20 mouse cellular contexts compared by ENCODE assay signal in genomic region chr5:66245958-66246497, GRCm38 (mm10). TPM values are rescaled to one million over a fixed set of nuclear protein-coding genes. Genes with fewer than 3 reads are reported as not detected.
A peak's percentile ranks its signal among the peaks of the same experiment; 100 is the strongest.
DNase-seq lines count a peak whose midpoint lies in the region; ATAC-seq lines count a peak whose summit lies in the region.
"Had no signal": no experiment of that assay in that cellular context is flagged by ENCODE, and none has a peak within 500 bp of the region (broad histone marks: within the 10 kb centered on the region; RNA-seq: fewer than 3 reads in every experiment).

No protein-coding gene starts in this region.

- no peak for ATAC-seq in kidney, embryonic 14.5 days (ENCODE audit: low FRiP score, low TSS enrichment)
- ATAC-seq in midbrain, embryonic 13.5 days, result no peak
- ATAC-seq: forebrain, embryonic 16.5 days had no signal

- H3K9me3 ChIP-seq in kidney, embryonic 14.5 days (ENCODE audit: control insufficient read depth, low read length), result no peaks in the 10 kb centered on the region
- no peaks in the 10 kb centered on the region for H3K9me3 ChIP-seq in midbrain, embryonic 13.5 days
- H3K9me3 ChIP-seq: embryonic facial prominence, embryonic 13.5 days; midbrain, embryonic 12.5 days; neural tube, embryonic 15.5 days had no signal

- WGBS in kidney, embryonic 14.5 days, result 56% methylated on average over 8 of the region's 10 CpGs
- 87% methylated on average over 9 of the region's 10 CpGs for WGBS in midbrain, embryonic 13.5 days

- H3K36me3 ChIP-seq in kidney, embryonic 14.5 days (ENCODE audit: control insufficient read depth, insufficient read depth, low read length), result no peaks in the 10 kb centered on the region
- H3K36me3 ChIP-seq in midbrain, embryonic 13.5 days, result no peaks in the 10 kb centered on the region
- H3K36me3 ChIP-seq: embryonic facial prominence, embryonic 13.5 days; midbrain, embryonic 12.5 days; neural tube, embryonic 15.5 days had no signal

- no peak overlapping the region for H3K9ac ChIP-seq in kidney, embryonic 14.5 days (ENCODE audit: low read depth, low read length)
- H3K9ac ChIP-seq in midbrain, embryonic 13.5 days (replicated peaks), result no peak overlapping the region
- H3K9ac ChIP-seq: embryonic facial prominence, embryonic 13.5 days; midbrain, embryonic 12.5 days; neural tube, embryonic 15.5 days had no signal

- H3K27ac ChIP-seq in kidney, embryonic 14.5 days (ENCODE audit: low read depth, low read length), result no peak overlapping the region
- H3K27ac ChIP-seq in midbrain, embryonic 13.5 days, result no peak overlapping the region
- H3K27ac ChIP-seq: embryonic facial prominence, embryonic 13.5 days; midbrain, embryonic 12.5 days; neural tube, embryonic 15.5 days had no signal

- H3K4me3 ChIP-seq in kidney, embryonic 14.5 days (ENCODE audit: low read length), result no peak overlapping the region
- no peak overlapping the region for H3K4me3 ChIP-seq in midbrain, embryonic 13.5 days (replicated peaks)
- H3K4me3 ChIP-seq: embryonic facial prominence, embryonic 13.5 days; midbrain, embryonic 12.5 days; myocyte; neural tube, embryonic 15.5 days had no signal

- no peak overlapping the region for H3K4me2 ChIP-seq in kidney, embryonic 14.5 days (replicated peaks; ENCODE audit: low read depth, low read length)
- no peak overlapping the region for H3K4me2 ChIP-seq in midbrain, embryonic 13.5 days (replicated peaks)
- H3K4me2 ChIP-seq: embryonic facial prominence, embryonic 13.5 days; heart, embryonic 11.5 days; midbrain, embryonic 12.5 days; neural tube, embryonic 15.5 days had no signal

- DNase-seq in kidney, adult 11 months, result peak; percentile 45
- peak; percentile 45 for DNase-seq in adrenal gland, postnatal 10 days
- DNase-seq in kidney, adult 8-10 months, result peak; percentile 12 to 39
- peak; percentile 10 to 31 for DNase-seq in kidney, postnatal 4 days
- DNase-seq in ovary, postnatal 14 days (ENCODE audit: low spot score), result no peak
- DNase-seq in cerebellum, adult 9-10 months, result no peak
- DNase-seq: heart, postnatal 14 days; lung, adult 2 months; lung, postnatal 36 days; right cerebral cortex, adult 18-20 months; thymus, adult 18-20 months had no signal

- no peaks in the 10 kb centered on the region for H3K4me1 ChIP-seq in kidney, embryonic 14.5 days (ENCODE audit: control insufficient read depth, insufficient read depth, low read length)
- peaks cover 17% of the 10 kb centered on the region for H3K4me1 ChIP-seq in midbrain, embryonic 13.5 days (replicated peaks)
- H3K4me1 ChIP-seq: embryonic facial prominence, embryonic 13.5 days had no signal

- H3K27me3 ChIP-seq in kidney, embryonic 14.5 days (ENCODE audit: control insufficient read depth, insufficient read depth, low read length), result no peaks in the 10 kb centered on the region
- no peaks in the 10 kb centered on the region for H3K27me3 ChIP-seq in midbrain, embryonic 13.5 days
- H3K27me3 ChIP-seq: embryonic facial prominence, embryonic 13.5 days; midbrain, embryonic 12.5 days; neural tube, embryonic 15.5 days had no signal

RNA-seq across cellular contexts. Expression of gene Nsun7, which starts 13.7 kb away (rescaled TPM):
- polyA plus RNA-seq in kidney, embryonic 14.5 days (2014; fragmentation: Nextera tagmentation; extraction: Ambion mirVana), result 0.67 and 0.81 TPM in 2 replicates
- total RNA-seq in adrenal gland, postnatal 10 days (2021), result under 1 TPM; 0.39 to 0.48 TPM
- polyA plus RNA-seq in midbrain, embryonic 13.5 days (2015; fragmentation: Nextera tagmentation; extraction: Ambion mirVana), result 1.5 and 1.7 TPM in 2 replicates
- polyA plus RNA-seq: myocyte; small intestine, adult 2 months had no signal

Comparison
In these comparisons a context has a peak if more than half of its experiments do, and no peak if none do; other contexts are left out.
1. DNase-seq: peak in kidney, adult 11 months (single experiment), adrenal gland, postnatal 10 days (single experiment), kidney, adult 8-10 months (2 of 2) and kidney, postnatal 4 days (2 of 2); none in ovary, postnatal 14 days (single experiment) and cerebellum, adult 9-10 months (single experiment).